Mouse (Mus musculus) limb, embryonic 14.5 days (tissue): ENCODE data around the gene Erbb3. TPM values are rescaled to one million over a fixed set of nuclear protein-coding genes. Genes with fewer than 3 reads are reported as not detected.
A peak's percentile ranks its signal among the peaks of the same experiment; 100 is the strongest.

Experiments used
- ATAC-seq: fragments of 200-750 bp; cut with Nextera tagmentation; 2 replicates; pipeline ENCODE4 v1.8.0; 2017; ENCODE audit warnings: low read depth, moderate number of reproducible peaks, moderate TSS enrichment; ENCODE audit not compliant: low FRiP score
- DNase-seq: peaks from one replicate; pipeline ENCODE4 v3.0.0-alpha.2; 2015; ENCODE audit warnings: low spot score
- H3K27ac ChIP-seq: fragments of 300-500 bp; sonication (generic); replicated peaks from 2 replicates; pipeline ENCODE4 v1.5.1; 2014; ENCODE audit warnings: low read depth, mild to moderate bottlenecking, low read length, moderate library complexity, mixed read lengths
- H3K27me3 ChIP-seq: fragments of 300-500 bp; sonication (generic); 2 replicates; pipeline ENCODE4 v1.6.1; 2014; ENCODE audit warnings: low read length, mixed read lengths; ENCODE audit not compliant: control insufficient read depth, insufficient read depth
- H3K36me3 ChIP-seq: fragments of 300-500 bp; sonication (generic); 2 replicates; pipeline ENCODE4 v1.6.1; 2014; ENCODE audit warnings: mild to moderate bottlenecking, low read length, moderate library complexity, mixed read lengths; ENCODE audit not compliant: control insufficient read depth, insufficient read depth
- H3K4me1 ChIP-seq: fragments of 300-500 bp; sonication (generic); 2 replicates; pipeline ENCODE4 v1.6.1; 2014; ENCODE audit warnings: antibody characterized with exemption, low read length, mixed read lengths; ENCODE audit not compliant: control insufficient read depth, insufficient read depth
- H3K4me2 ChIP-seq: fragments of 300-500 bp; sonication (generic); replicated peaks from 2 replicates; pipeline ENCODE4 v1.6.1; 2014; ENCODE audit warnings: low read depth, mild to moderate bottlenecking, low read length, moderate library complexity; ENCODE audit not compliant: severe bottlenecking
- H3K4me3 ChIP-seq: fragments of 300-500 bp; sonication (generic); replicated peaks from 2 replicates; pipeline ENCODE4 v1.5.1; 2014; ENCODE audit warnings: low read length
- H3K9ac ChIP-seq: fragments of 300-500 bp; sonication (generic); 2 replicates; pipeline ENCODE4 v1.6.1; 2014; ENCODE audit warnings: mild to moderate bottlenecking, low read depth, low read length, moderate library complexity; ENCODE audit not compliant: severe bottlenecking
- H3K9me3 ChIP-seq: fragments of 300-500 bp; sonication (generic); 2 replicates; pipeline ENCODE4 v1.6.1; 2016; ENCODE audit warnings: low read length; ENCODE audit not compliant: control insufficient read depth
- POLR2A ChIP-seq: fragments of 200-500 bp; IDR thresholded peaks from 2 replicates; pipeline ENCODE4 v1.8.0; 2012; ENCODE audit warnings: inconsistent platforms, mild to moderate bottlenecking, moderate library complexity, borderline replicate concordance; ENCODE audit not compliant: insufficient read depth, insufficient read length; ENCODE audit errors: extremely low read depth
- WGBS: fragments of 180-500 bp; shearing (Covaris S2); extraction: QIAGEN DNeasy Blood & Tissue Kit; methylation state at CpG from one replicate; pipeline ENCODE4 v1.1.7; 2014; 5-methylcytosine and 5-hydroxymethylcytosine counted together
- microRNA-seq: library from miRNA; unstranded; fragments of <30 nt; microRNA quantifications from one replicate; pipeline ENCODE4, GENCODE M21; 2016
- polyA plus RNA-seq, 2 experiments: library from polyadenylated mRNA; depleted of rRNA in 1 of 2; stranded (reverse) in 1 of 2; unstranded in 1 of 2; fragments of >200 nt; fragmentation: Nextera tagmentation in 1 of 2; extraction: Ambion mirVana in 1 of 2; gene quantifications; 2 replicates each; pipeline versions ENCODE4 v1.2.1 to v1.2.3; 2012 to 2014

Gene Erbb3
- polyA plus RNA-seq, 2 experiments, result 18.2 to 21.1 TPM

GRCm38 (mm10) chr10:128518833-128519232 lies 70.6 kb downstream of the Erbb3 start:
- Histone ChIP-seq H3K4me3 (no peak overlapping the region), H3K27ac (no peak overlapping the region), H3K9me3 (no peaks in the 10 kb centered on the region), H3K4me2 (no peak overlapping the region), H3K27me3 (peaks cover 17% of the 10 kb centered on the region; the same call in 1 of the 2 replicates), H3K36me3 (peaks cover 54% of the 10 kb centered on the region), H3K9ac (no peak overlapping the region), H3K4me1 (no peaks in the 10 kb centered on the region)
- no peak for TF ChIP-seq POLR2A
- ATAC-seq, result no peak
- WGBS, result 69% methylated on average over 7 of the region's 7 CpGs
- DNase-seq, result peak; percentile 29

Small RNA genes lying within 50 kb of the gene (microRNA-seq; reads per million reads assigned to microRNA genes)
- not detected for gene Gm47275
- gene Mir6917, result not detected

Other genes with a start within 250 kb of the Erbb3 start
- gene Coq10a, start 220.7 kb downstream of the Erbb3 start, polyA plus RNA-seq (2012; rRNA removed), result 38.9 and 43.5 TPM in 2 replicates
- gene Coq10a, start 220.7 kb downstream of the Erbb3 start, polyA plus RNA-seq (2014; fragmentation: Nextera tagmentation; extraction: Ambion mirVana), result 19.4 and 21.5 TPM in 2 replicates
- 50.7 and 59.8 TPM in 2 replicates for gene Ankrd52, start 212.5 kb downstream of the Erbb3 start, polyA plus RNA-seq (2012; rRNA removed)
- 11.3 and 11.9 TPM in 2 replicates for gene Ankrd52, start 212.5 kb downstream of the Erbb3 start, polyA plus RNA-seq (2014; fragmentation: Nextera tagmentation; extraction: Ambion mirVana)
- gene Slc39a5, start 188.4 kb downstream of the Erbb3 start, polyA plus RNA-seq (2012; rRNA removed), result 0.39 and 0.55 TPM in 2 replicates
- 0.14 TPM in 1 of 2 replicates, not detected in the other for gene Slc39a5, start 188.4 kb downstream of the Erbb3 start, polyA plus RNA-seq (2014; fragmentation: Nextera tagmentation; extraction: Ambion mirVana)
- gene Nabp2, start 178.2 kb downstream of the Erbb3 start, polyA plus RNA-seq (2012; rRNA removed), result 38.9 and 42.3 TPM in 2 replicates
- gene Nabp2, start 178.2 kb downstream of the Erbb3 start, polyA plus RNA-seq (2014; fragmentation: Nextera tagmentation; extraction: Ambion mirVana), result 68.6 and 71.9 TPM in 2 replicates
- gene Rnf41, start 178.0 kb downstream of the Erbb3 start, polyA plus RNA-seq (2012; rRNA removed), result 37.0 and 38.1 TPM in 2 replicates
- gene Rnf41, start 178.0 kb downstream of the Erbb3 start, polyA plus RNA-seq (2014; fragmentation: Nextera tagmentation; extraction: Ambion mirVana), result 35.7 and 36.1 TPM in 2 replicates
- 216 and 219 TPM in 2 replicates for gene Smarcc2, start 130.4 kb downstream of the Erbb3 start, polyA plus RNA-seq (2012; rRNA removed)
- 98.0 and 110 TPM in 2 replicates for gene Smarcc2, start 130.4 kb downstream of the Erbb3 start, polyA plus RNA-seq (2014; fragmentation: Nextera tagmentation; extraction: Ambion mirVana)
- 1,142 and 1,623 TPM in 2 replicates for gene Myl6, start 95.5 kb downstream of the Erbb3 start, polyA plus RNA-seq (2012; rRNA removed)
- gene Myl6, start 95.5 kb downstream of the Erbb3 start, polyA plus RNA-seq (2014; fragmentation: Nextera tagmentation; extraction: Ambion mirVana), result 1,081 and 1,105 TPM in 2 replicates
- gene Myl6b, start 91.0 kb downstream of the Erbb3 start, polyA plus RNA-seq (2012; rRNA removed), result 54.9 and 56.7 TPM in 2 replicates
- 6.1 and 6.6 TPM in 2 replicates for gene Myl6b, start 91.0 kb downstream of the Erbb3 start, polyA plus RNA-seq (2014; fragmentation: Nextera tagmentation; extraction: Ambion mirVana)
- 51.3 and 59.6 TPM in 2 replicates for gene Esyt1, start 63.8 kb downstream of the Erbb3 start, polyA plus RNA-seq (2012; rRNA removed)
- gene Esyt1, start 63.8 kb downstream of the Erbb3 start, polyA plus RNA-seq (2014; fragmentation: Nextera tagmentation; extraction: Ambion mirVana), result 35.8 and 37.9 TPM in 2 replicates
- gene Zc3h10, start 41.9 kb downstream of the Erbb3 start, polyA plus RNA-seq (2012; rRNA removed), result 15.2 and 17.2 TPM in 2 replicates
- gene Zc3h10, start 41.9 kb downstream of the Erbb3 start, polyA plus RNA-seq (2014; fragmentation: Nextera tagmentation; extraction: Ambion mirVana), result 13.7 and 14.5 TPM in 2 replicates
- 2,621 and 3,931 TPM in 2 replicates for gene Rpl41, start 40.3 kb downstream of the Erbb3 start, polyA plus RNA-seq (2012; rRNA removed)
- 4,572 and 4,920 TPM in 2 replicates for gene Rpl41, start 40.3 kb downstream of the Erbb3 start, polyA plus RNA-seq (2014; fragmentation: Nextera tagmentation; extraction: Ambion mirVana)
- gene Pa2g4, start 23.7 kb downstream of the Erbb3 start, polyA plus RNA-seq (2012; rRNA removed), result 111 and 186 TPM in 2 replicates
- 207 and 210 TPM in 2 replicates for gene Pa2g4, start 23.7 kb downstream of the Erbb3 start, polyA plus RNA-seq (2014; fragmentation: Nextera tagmentation; extraction: Ambion mirVana)
- 1,619 and 1,662 TPM in 2 replicates for gene Rps26, start 37.1 kb upstream of the Erbb3 start, polyA plus RNA-seq (2012; rRNA removed)
- 1,135 and 1,177 TPM in 2 replicates for gene Rps26, start 37.1 kb upstream of the Erbb3 start, polyA plus RNA-seq (2014; fragmentation: Nextera tagmentation; extraction: Ambion mirVana)
- 8.0 and 10.3 TPM in 2 replicates for gene Ikzf4, start 56.3 kb upstream of the Erbb3 start, polyA plus RNA-seq (2012; rRNA removed)
- 4.6 and 5.2 TPM in 2 replicates for gene Ikzf4, start 56.3 kb upstream of the Erbb3 start, polyA plus RNA-seq (2014; fragmentation: Nextera tagmentation; extraction: Ambion mirVana)
- gene Suox, start 84.4 kb upstream of the Erbb3 start, polyA plus RNA-seq (2012; rRNA removed), result 17.0 and 17.7 TPM in 2 replicates
- gene Suox, start 84.4 kb upstream of the Erbb3 start, polyA plus RNA-seq (2014; fragmentation: Nextera tagmentation; extraction: Ambion mirVana), result 13.1 and 16.3 TPM in 2 replicates
- gene Rab5b, start 106.6 kb upstream of the Erbb3 start, polyA plus RNA-seq (2012; rRNA removed), result 88.3 and 96.3 TPM in 2 replicates
- gene Rab5b, start 106.6 kb upstream of the Erbb3 start, polyA plus RNA-seq (2014; fragmentation: Nextera tagmentation; extraction: Ambion mirVana), result 78.8 and 86.9 TPM in 2 replicates
- 3.7 and 3.8 TPM in 2 replicates for gene Pmel, start 114.5 kb upstream of the Erbb3 start, polyA plus RNA-seq (2012; rRNA removed)
- gene Pmel, start 114.5 kb upstream of the Erbb3 start, polyA plus RNA-seq (2014; fragmentation: Nextera tagmentation; extraction: Ambion mirVana), result 4.6 and 5.5 TPM in 2 replicates
- gene Cdk2, start 115.4 kb upstream of the Erbb3 start, polyA plus RNA-seq (2012; rRNA removed), result 132 and 148 TPM in 2 replicates
- 106 and 115 TPM in 2 replicates for gene Cdk2, start 115.4 kb upstream of the Erbb3 start, polyA plus RNA-seq (2014; fragmentation: Nextera tagmentation; extraction: Ambion mirVana)
- gene Dgka, start 155.2 kb upstream of the Erbb3 start, polyA plus RNA-seq (2012; rRNA removed), result 23.0 and 26.6 TPM in 2 replicates
- gene Dgka, start 155.2 kb upstream of the Erbb3 start, polyA plus RNA-seq (2014; fragmentation: Nextera tagmentation; extraction: Ambion mirVana), result 18.4 and 19.9 TPM in 2 replicates
- 49.9 and 60.3 TPM in 2 replicates for gene Pym1, start 158.2 kb upstream of the Erbb3 start, polyA plus RNA-seq (2012; rRNA removed)
- gene Pym1, start 158.2 kb upstream of the Erbb3 start, polyA plus RNA-seq (2014; fragmentation: Nextera tagmentation; extraction: Ambion mirVana), result 36.0 and 36.8 TPM in 2 replicates
- 1.4 TPM in 2 replicates for gene Mmp19, start 201.3 kb upstream of the Erbb3 start, polyA plus RNA-seq (2012; rRNA removed)
- gene Mmp19, start 201.3 kb upstream of the Erbb3 start, polyA plus RNA-seq (2014; fragmentation: Nextera tagmentation; extraction: Ambion mirVana), result 0.86 and 1.1 TPM in 2 replicates
- gene Dnajc14, start 214.4 kb upstream of the Erbb3 start, polyA plus RNA-seq (2012; rRNA removed), result 26.3 and 30.6 TPM in 2 replicates
- 44.5 and 45.7 TPM in 2 replicates for gene Dnajc14, start 214.4 kb upstream of the Erbb3 start, polyA plus RNA-seq (2014; fragmentation: Nextera tagmentation; extraction: Ambion mirVana)
- 41.3 and 59.1 TPM in 2 replicates for gene Tmem198b, start 214.7 kb upstream of the Erbb3 start, polyA plus RNA-seq (2012; rRNA removed)
- gene Tmem198b, start 214.7 kb upstream of the Erbb3 start, polyA plus RNA-seq (2014; fragmentation: Nextera tagmentation; extraction: Ambion mirVana), result 14.9 and 18.6 TPM in 2 replicates
- 68.2 and 122 TPM in 2 replicates for gene Sarnp, start 227.7 kb upstream of the Erbb3 start, polyA plus RNA-seq (2012; rRNA removed)
- 200 TPM in 2 replicates for gene Sarnp, start 227.7 kb upstream of the Erbb3 start, polyA plus RNA-seq (2014; fragmentation: Nextera tagmentation; extraction: Ambion mirVana)
- gene Ormdl2, start 232.0 kb upstream of the Erbb3 start, polyA plus RNA-seq (2012; rRNA removed), result 29.4 and 31.6 TPM in 2 replicates
- 45.4 and 52.7 TPM in 2 replicates for gene Ormdl2, start 232.0 kb upstream of the Erbb3 start, polyA plus RNA-seq (2014; fragmentation: Nextera tagmentation; extraction: Ambion mirVana)